Mouse (Mus musculus) embryonic facial prominence, embryonic 14.5 days (tissue): ENCODE measurements around the gene Zbtb8a. TPM values are rescaled to one million over a fixed set of nuclear protein-coding genes. Genes with fewer than 3 reads are reported as not detected.

Experiments
- ATAC-seq: fragments of 200-750 bp; cut with Nextera tagmentation; 2 replicates; pipeline ENCODE4 v1.8.0; 2017; ENCODE audit warnings: low read depth, moderate number of reproducible peaks, moderate TSS enrichment
- DNase-seq: peaks from one replicate; pipeline ENCODE4 v3.0.0-alpha.2; 2015; ENCODE audit warnings: low spot score
- H3K27ac ChIP-seq: fragments of 300-500 bp; sonication (generic); replicated peaks from 2 replicates; pipeline ENCODE4 v1.5.1; 2014; ENCODE audit warnings: low read depth, mild to moderate bottlenecking, low read length, moderate library complexity
- H3K27me3 ChIP-seq: fragments of 300-500 bp; sonication (generic); replicated peaks from 2 replicates; pipeline ENCODE4 v1.6.1; 2014; ENCODE audit warnings: low read length; ENCODE audit not compliant: control insufficient read depth, insufficient read depth
- H3K36me3 ChIP-seq: fragments of 300-500 bp; sonication (generic); 2 replicates; pipeline ENCODE4 v1.6.1; 2014; ENCODE audit warnings: low read length, mixed read lengths; ENCODE audit not compliant: control insufficient read depth, insufficient read depth
- H3K4me1 ChIP-seq: fragments of 300-500 bp; sonication (generic); 2 replicates; pipeline ENCODE4 v1.6.1; 2014; ENCODE audit warnings: antibody characterized with exemption, low read length; ENCODE audit not compliant: control insufficient read depth, insufficient read depth
- H3K4me2 ChIP-seq: fragments of 300-500 bp; sonication (generic); 2 replicates; pipeline ENCODE4 v1.6.1; 2014; ENCODE audit warnings: low read depth, mild to moderate bottlenecking, low read length, moderate library complexity, mixed read lengths
- H3K4me3 ChIP-seq: fragments of 300-500 bp; sonication (generic); 2 replicates; pipeline ENCODE4 v1.5.1; 2014; ENCODE audit warnings: low read depth, mild to moderate bottlenecking, low read length
- H3K9ac ChIP-seq: fragments of 300-500 bp; sonication (generic); 2 replicates; pipeline ENCODE4 v1.6.1; 2014; ENCODE audit warnings: low read depth, mild to moderate bottlenecking, low read length, moderate library complexity, mixed read lengths
- H3K9me3 ChIP-seq: fragments of 300-500 bp; sonication (generic); 2 replicates; pipeline ENCODE4 v1.6.1; 2016; ENCODE audit warnings: low read length; ENCODE audit not compliant: control insufficient read depth
- WGBS: fragments of 180-500 bp; shearing (Covaris S2); extraction: QIAGEN DNeasy Blood & Tissue Kit; methylation state at CpG from one replicate; pipeline ENCODE4 v1.1.7; 2014; 5-methylcytosine and 5-hydroxymethylcytosine counted together
- polyA plus RNA-seq: library from polyadenylated mRNA; unstranded; fragments of >200 nt; fragmentation: Nextera tagmentation; extraction: Ambion mirVana; gene quantifications from 2 replicates; pipeline ENCODE4 v1.2.1, GENCODE M21; 2014

Zbtb8a gene
- polyA plus RNA-seq, 1 experiment from 2014 or later, result 4.6 TPM

DNA sequence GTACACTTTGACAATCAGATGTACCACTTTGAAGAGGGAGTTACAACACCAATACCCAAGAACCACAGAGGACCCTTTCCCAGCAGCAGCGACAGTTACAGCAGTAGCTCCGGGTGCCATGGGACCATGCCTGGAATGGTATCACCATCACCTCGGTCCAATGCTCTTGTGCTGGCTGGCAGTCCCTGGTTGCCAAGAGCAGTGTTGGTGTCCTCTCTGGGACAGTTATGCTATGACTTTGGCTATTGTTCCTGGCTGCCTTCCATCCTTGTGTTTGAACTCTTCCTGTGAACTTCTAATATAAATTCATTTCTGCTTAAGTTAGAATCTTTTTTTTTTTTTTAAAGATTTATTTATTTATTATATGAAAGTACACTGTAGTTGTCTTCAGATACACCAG lies 5.7 kb upstream of the Zbtb8a start:
- Histone ChIP-seq H3K36me3 (no peaks in the 10 kb centered on the region), H3K9ac (no peak overlapping the region), H3K4me3 (no peak overlapping the region), H3K9me3 (no peaks in the 10 kb centered on the region), H3K27me3 (0 out of 2 replicates have a peak, but pooled peaks cover 4% of the 10 kb centered on the region), H3K27ac (no peak overlapping the region), H3K4me2 (no peak overlapping the region), H3K4me1 (no peaks in the 10 kb centered on the region)
- ATAC-seq (no peak), DNase-seq (no peak)
- WGBS, result 93% methylated on average over 3 of the region's 3 CpGs

GRCm38 (mm10) chr4:129382488-129382887 lies 4.6 kb upstream of the Zbtb8a start:
- Histone ChIP-seq H3K4me2 (no peak overlapping the region), H3K27me3 (0 out of 2 replicates have a peak, but pooled peaks cover 4% of the 10 kb centered on the region), H3K9me3 (no peaks in the 10 kb centered on the region), H3K36me3 (no peaks in the 10 kb centered on the region), H3K4me1 (no peaks in the 10 kb centered on the region), H3K27ac (no peak overlapping the region), H3K4me3 (no peak overlapping the region), H3K9ac (no peak overlapping the region)
- no peak for DNase-seq
- ATAC-seq, result no peak
- WGBS, result 93% methylated on average over 2 of the region's 2 CpGs

DNA sequence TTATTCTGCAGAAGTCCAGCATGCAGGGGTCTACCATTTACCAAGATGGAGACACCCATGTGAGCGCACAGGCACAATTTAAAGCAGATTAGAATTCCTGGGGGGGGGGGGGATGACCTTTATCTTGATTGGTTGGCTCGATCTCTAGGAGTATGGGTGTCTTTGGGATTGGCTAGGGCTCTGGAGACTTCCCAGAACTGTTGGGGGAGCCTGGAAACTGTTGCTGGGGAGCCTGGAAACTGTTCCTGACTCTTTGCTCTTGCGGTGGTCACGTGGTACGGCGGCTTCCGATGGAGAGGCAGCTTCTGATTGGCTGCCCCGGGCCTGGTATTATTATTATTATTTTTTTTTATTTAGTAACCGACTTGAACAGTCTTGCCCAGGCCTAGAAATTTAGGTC lies 4.1 kb upstream of the Zbtb8a start:
- no peak overlapping the region for H3K9ac ChIP-seq
- no peaks in the 10 kb centered on the region for H3K9me3 ChIP-seq
- ATAC-seq, result no peak
- H3K36me3 ChIP-seq, result no peaks in the 10 kb centered on the region
- H3K4me3 ChIP-seq, result no peak overlapping the region
- H3K27me3 ChIP-seq, result 0 out of 2 replicates have a peak, but pooled peaks cover 4% of the 10 kb centered on the region
- DNase-seq, result no peak
- WGBS, result 92% methylated on average over 9 of the region's 9 CpGs
- H3K4me1 ChIP-seq, result no peaks in the 10 kb centered on the region
- no peak overlapping the region for H3K27ac ChIP-seq
- no peak overlapping the region for H3K4me2 ChIP-seq

DNA sequence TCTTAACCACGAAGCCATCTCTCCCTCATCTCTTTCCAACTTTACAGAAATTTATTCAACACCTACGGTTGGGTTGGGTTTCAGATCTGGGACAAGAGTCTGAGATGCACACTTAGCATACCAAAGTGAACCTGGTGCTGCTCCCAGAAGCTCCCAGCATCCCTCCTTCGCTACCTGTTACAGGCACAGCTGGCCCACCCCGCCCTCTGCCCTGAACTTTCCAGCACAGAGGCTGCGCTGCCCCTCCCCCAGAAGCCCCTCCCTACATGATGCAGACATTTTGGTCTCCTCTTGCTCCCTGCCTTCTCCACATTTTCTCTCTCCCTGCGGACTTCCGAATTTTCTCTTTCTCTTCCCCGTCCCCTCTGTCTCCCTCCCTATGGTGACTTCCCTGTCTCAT lies 3.2 kb upstream of the Zbtb8a start:
- no peak overlapping the region for H3K27ac ChIP-seq
- no peak overlapping the region for H3K4me2 ChIP-seq
- H3K27me3 ChIP-seq, result peaks cover 10% of the 10 kb centered on the region; the same call in 1 of the 2 replicates
- no peaks in the 10 kb centered on the region for H3K36me3 ChIP-seq
- 76% methylated on average over 8 of the region's 8 CpGs for WGBS
- H3K9ac ChIP-seq, result no peak overlapping the region
- DNase-seq (no peak), ATAC-seq (no peak)
- no peaks in the 10 kb centered on the region for H3K9me3 ChIP-seq
- H3K4me1 ChIP-seq, result 0 out of 2 replicates have a peak, but pooled peaks cover 3% of the 10 kb centered on the region
- H3K4me3 ChIP-seq, result no peak overlapping the region

DNA sequence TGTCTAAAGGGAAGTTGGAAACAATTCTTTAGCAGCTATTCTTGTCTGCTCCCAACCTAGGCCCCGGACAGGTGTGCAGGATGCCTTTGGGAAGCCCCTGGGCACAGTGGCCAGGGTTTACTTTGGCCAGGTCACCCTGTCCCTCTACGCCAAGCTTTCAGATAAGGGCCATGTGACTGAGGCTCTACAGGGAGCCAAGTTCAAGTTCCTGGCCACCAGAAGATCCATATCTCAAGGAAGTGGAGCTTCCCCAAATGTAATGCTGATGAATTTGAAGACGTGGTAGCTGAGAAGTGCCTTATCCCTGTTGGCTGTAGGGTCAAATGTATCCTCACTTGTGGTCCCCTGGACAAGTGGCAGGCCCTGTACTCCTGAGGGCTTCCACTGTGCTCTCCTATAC lies 1.9 kb upstream of the Zbtb8a start:
- DNase-seq (no peak), ATAC-seq (no peak)
- 0 out of 2 replicates have a peak, but pooled peaks cover 3% of the 10 kb centered on the region for H3K4me1 ChIP-seq
- H3K9ac ChIP-seq, result no peak overlapping the region
- no peak overlapping the region for H3K4me2 ChIP-seq
- no peaks in the 10 kb centered on the region for H3K36me3 ChIP-seq
- H3K27ac ChIP-seq, result no peak overlapping the region
- WGBS, result 93% methylated on average over 3 of the region's 3 CpGs
- peaks cover 17% of the 10 kb centered on the region for H3K27me3 ChIP-seq
- H3K9me3 ChIP-seq, result no peaks in the 10 kb centered on the region
- H3K4me3 ChIP-seq, result no peak overlapping the region

- Histone ChIP-seq H3K27me3 (peaks cover 17% of the 10 kb centered on the region), H3K36me3 (no peaks in the 10 kb centered on the region), H3K9ac (peak overlapping the region; percentile 92), H3K27ac (peak overlapping the region; percentile 90), H3K4me2 (peak overlapping the region; percentile 83), H3K4me3 (peak overlapping the region; percentile 84), H3K4me1 (0 out of 2 replicates have a peak, but pooled peaks cover 3% of the 10 kb centered on the region), H3K9me3 (no peaks in the 10 kb centered on the region)
- peak; percentile 80 for ATAC-seq
- WGBS, result under 1% methylated on average over 22 of the region's 68 CpGs
- peak; percentile 59 for DNase-seq
Measured at GRCm38 (mm10) chr4:129376961-129377545, 863 bp downstream of the Zbtb8a start.

- Histone ChIP-seq H3K4me1 (0 out of 2 replicates have a peak, but pooled peaks cover 3% of the 10 kb centered on the region), H3K4me3 (no peak overlapping the region), H3K4me2 (peak overlapping the region; percentile 83), H3K9me3 (no peaks in the 10 kb centered on the region), H3K9ac (no peak overlapping the region), H3K36me3 (no peaks in the 10 kb centered on the region), H3K27me3 (peaks cover 17% of the 10 kb centered on the region), H3K27ac (no peak overlapping the region)
- no peak for DNase-seq
- no peak for ATAC-seq
- 74% methylated on average over 5 of the region's 5 CpGs for WGBS
Measured at GRCm38 (mm10) chr4:129375821-129376220, 2.1 kb downstream of the Zbtb8a start.

- ATAC-seq (no peak), DNase-seq (no peak)
- Histone ChIP-seq H3K27me3 (peaks cover 17% of the 10 kb centered on the region), H3K4me2 (no peak overlapping the region), H3K9me3 (no peaks in the 10 kb centered on the region), H3K4me3 (no peak overlapping the region), H3K27ac (no peak overlapping the region), H3K36me3 (no peaks in the 10 kb centered on the region), H3K9ac (no peak overlapping the region), H3K4me1 (0 out of 2 replicates have a peak, but pooled peaks cover 3% of the 10 kb centered on the region)
- 26% methylated on average over 6 of the region's 6 CpGs for WGBS
Measured at GRCm38 (mm10) chr4:129375000-129375399, 2.9 kb downstream of the Zbtb8a start.

DNA sequence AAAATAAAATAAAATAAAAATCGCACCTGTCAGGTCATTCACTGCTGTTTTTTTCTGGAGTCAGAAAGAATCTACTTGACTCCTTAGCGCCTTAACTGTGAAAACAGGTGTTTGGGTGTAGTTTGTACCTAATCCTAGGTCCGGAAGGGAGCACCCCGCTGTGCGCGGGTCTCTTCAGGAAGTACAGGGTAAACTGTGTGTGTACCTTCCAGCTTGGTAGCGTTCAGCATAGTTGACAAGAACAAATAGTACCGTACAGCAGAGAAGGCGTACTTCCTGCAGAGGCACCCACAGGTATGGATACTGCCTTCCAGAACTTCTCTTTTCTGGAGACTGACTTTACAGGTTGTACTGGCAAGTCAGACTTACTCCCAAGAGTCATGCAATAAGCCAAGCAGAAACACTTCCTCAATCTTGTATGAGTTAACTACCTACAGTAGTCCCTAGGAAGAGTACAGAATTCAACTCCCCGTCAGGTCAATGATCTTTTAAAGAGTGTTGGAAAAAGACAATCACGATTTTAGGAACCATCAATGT lies 3.6 kb downstream of the Zbtb8a start:
- Histone ChIP-seq H3K4me2 (no peak overlapping the region), H3K9ac (no peak overlapping the region), H3K27me3 (peaks cover 17% of the 10 kb centered on the region), H3K4me1 (0 out of 2 replicates have a peak, but pooled peaks cover 3% of the 10 kb centered on the region), H3K27ac (no peak overlapping the region), H3K9me3 (no peaks in the 10 kb centered on the region), H3K4me3 (no peak overlapping the region), H3K36me3 (no peaks in the 10 kb centered on the region)
- ATAC-seq (no peak), DNase-seq (no peak)
- WGBS, result 49% methylated on average over 11 of the region's 11 CpGs
